Mouse (Mus musculus) erythroblast, embryonic 14.5 days (primary cell): Measurements from ENCODE around the gene Rras.

ENCODE experiments used
- GATA1 ChIP-seq: IDR thresholded peaks from 2 replicates; pipeline ENCODE4 v1.6.1; 2012; ENCODE audit warnings: low read length, inconsistent platforms, mixed read lengths
- TAL1 ChIP-seq: IDR thresholded peaks from 3 replicates; pipeline ENCODE4 v1.6.1; 2012; ENCODE audit warnings: low read length, inconsistent platforms, mixed read lengths

DNA sequence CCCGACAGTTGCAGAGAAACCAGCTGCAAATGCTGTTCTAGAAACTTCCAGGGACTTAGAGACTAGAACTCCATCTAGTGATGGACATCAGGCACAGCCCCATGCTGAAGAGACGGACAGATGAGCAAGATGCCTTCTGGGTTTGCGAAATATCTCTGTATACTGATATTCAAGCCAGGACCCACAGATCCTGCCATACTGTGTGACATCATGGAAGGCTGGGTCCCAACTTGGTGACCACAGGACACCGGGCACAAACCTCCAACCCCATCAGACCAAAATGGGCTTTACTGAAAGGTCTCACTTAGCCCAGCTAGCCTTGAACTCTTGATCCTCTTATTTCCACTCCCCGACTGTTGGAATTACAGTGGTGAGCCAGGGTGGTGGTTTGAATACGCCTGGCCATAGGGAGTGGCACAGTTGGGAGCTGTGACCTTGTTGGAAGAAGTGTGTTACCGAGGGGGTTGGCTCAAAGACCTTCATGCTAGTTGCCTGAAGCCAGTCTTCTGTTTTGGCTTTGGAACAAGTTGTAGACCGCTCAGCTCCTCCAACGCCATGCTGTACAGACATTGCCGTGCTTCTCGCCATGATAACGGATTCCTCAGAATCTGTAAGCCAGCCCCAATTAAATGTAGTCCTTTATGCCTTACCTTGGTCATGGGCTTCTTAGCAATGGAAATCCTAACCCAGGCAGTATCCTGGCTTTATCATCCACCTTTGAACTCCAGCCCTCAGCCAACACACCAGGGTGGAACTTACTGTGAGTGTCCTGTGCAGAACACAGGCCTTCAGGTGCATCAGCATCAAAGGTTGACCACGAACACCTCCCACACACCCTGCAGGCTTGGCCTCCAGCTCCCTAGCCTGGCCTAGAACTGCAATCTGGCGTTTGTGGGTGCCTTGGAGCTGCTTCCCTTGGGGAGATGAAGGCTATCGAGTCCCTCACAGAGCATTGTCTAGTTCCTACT, 6.8 kb downstream of the Rras start:
- TF ChIP-seq GATA1 (no peak), TAL1 (no peak)
